Mouse (Mus musculus) midbrain, embryonic 15.5 days (tissue): ENCODE results near the gene E2f4. TPM values are rescaled to one million over a fixed set of nuclear protein-coding genes. Genes with fewer than 3 reads are reported as not detected.
"Not testable (repeated sequence)": the region's sequence is repeated elsewhere in the genome, so short reads cannot be mapped to it uniquely, and the experiment has no call there.

Source experiments
- ATAC-seq: fragments of 200-750 bp; cut with Nextera tagmentation; replicated peaks from 2 replicates; pipeline ENCODE4 v1.8.0; 2017; ENCODE audit warnings: moderate TSS enrichment
- H3K27ac ChIP-seq: fragments of 300-500 bp; sonication (generic); 2 replicates; pipeline ENCODE4 v1.5.1; 2015; ENCODE audit warnings: mild to moderate bottlenecking, inconsistent platforms
- H3K27me3 ChIP-seq: fragments of 300-500 bp; sonication (generic); replicated peaks from 2 replicates; pipeline ENCODE4 v1.6.1; 2015; ENCODE audit warnings: inconsistent platforms
- H3K36me3 ChIP-seq: fragments of 300-500 bp; sonication (generic); replicated peaks from 2 replicates; pipeline ENCODE4 v1.6.1; 2015; ENCODE audit warnings: inconsistent platforms
- H3K4me1 ChIP-seq: fragments of 300-500 bp; sonication (generic); 2 replicates; pipeline ENCODE4 v1.6.1; 2015; ENCODE audit warnings: inconsistent platforms
- H3K4me2 ChIP-seq: fragments of 300-500 bp; sonication (generic); 2 replicates; pipeline ENCODE4 v1.6.1; 2015; ENCODE audit warnings: inconsistent platforms, mild to moderate bottlenecking, moderate library complexity
- H3K4me3 ChIP-seq: fragments of 300-500 bp; sonication (generic); 2 replicates; pipeline ENCODE4 v1.5.1; 2015; ENCODE audit warnings: mild to moderate bottlenecking, inconsistent platforms
- H3K9ac ChIP-seq: fragments of 300-500 bp; sonication (generic); 2 replicates; pipeline ENCODE4 v1.6.1; 2015; ENCODE audit warnings: mild to moderate bottlenecking, inconsistent platforms
- H3K9me3 ChIP-seq: fragments of 300-500 bp; sonication (generic); 2 replicates; pipeline ENCODE4 v1.6.1; 2016; ENCODE audit warnings: inconsistent platforms
- WGBS: fragments of 180-500 bp; shearing (Covaris S2); methylation state at CpG from one replicate; pipeline ENCODE4 v1.1.7; 2015; ENCODE audit warnings: mixed read lengths; 5-methylcytosine and 5-hydroxymethylcytosine counted together
- polyA plus RNA-seq: library from polyadenylated mRNA; unstranded; fragments of >200 nt; fragmentation: Nextera tagmentation; extraction: Ambion mirVana; gene quantifications from 2 replicates; pipeline ENCODE4 v1.2.1, GENCODE M21; 2015

E2f4 gene
- polyA plus RNA-seq, 1 experiment from 2014 or later, result 45.3 TPM

- H3K27me3 ChIP-seq, result no peaks in the 10 kb centered on the region
- ATAC-seq, result peak; percentile 35
- H3K36me3 ChIP-seq, result no peaks in the 10 kb centered on the region; the same call in 1 of the 2 replicates
- peak within 1 kb of the TSS; percentile 68 for H3K9ac ChIP-seq
- H3K27ac ChIP-seq, result peak within 1 kb of the TSS; percentile 94
- WGBS, result under 1% methylated on average over 43 of the region's 43 CpGs
- H3K9me3 ChIP-seq, result no peaks in the 10 kb centered on the region
- H3K4me1 ChIP-seq, result peaks cover 50% of the 10 kb centered on the region
- peak within 1 kb of the TSS; percentile 70 for H3K4me2 ChIP-seq
- H3K4me3 ChIP-seq, result peak within 1 kb of the TSS; percentile 62
Observed at GRCm38 (mm10) chr8:105289805-105290460, 7.5 kb upstream of the E2f4 start, which contains the start of gene 4931428F04Rik. 4931428F04Rik (minus strand) TSS chr8:105289864.

GRCm38 (mm10) chr8:105290554-105291314, 6.7 kb upstream of the E2f4 start:
- WGBS, result 7% methylated on average over 31 of the region's 31 CpGs
- ATAC-seq, result no peak

GRCm38 (mm10) chr8:105291364-105291763, 6.1 kb upstream of the E2f4 start:
- not testable (repeated sequence) for H3K9me3 ChIP-seq, ATAC-seq, H3K4me3 ChIP-seq, H3K27me3 ChIP-seq, H3K4me2 ChIP-seq, H3K27ac ChIP-seq, H3K36me3 ChIP-seq, H3K9ac ChIP-seq
- WGBS, result 90% methylated on average over 8 of the region's 8 CpGs
- peaks cover 36% of the 10 kb centered on the region for H3K4me1 ChIP-seq

More at GRCm38 (mm10) chr8:105290554-105291314, 6.7 kb upstream of the E2f4 start:
- Histone ChIP-seq H3K36me3 (no peaks in the 10 kb centered on the region), H3K9me3 (no peaks in the 10 kb centered on the region), H3K27ac (peak overlapping the region; percentile 94; the same call in 1 of the 2 replicates), H3K4me3 (peak overlapping the region; percentile 62), H3K27me3 (no peaks in the 10 kb centered on the region), H3K4me2 (peak overlapping the region; percentile 70), H3K4me1 (peaks cover 42% of the 10 kb centered on the region), H3K9ac (no peak overlapping the region)

- not testable (repeated sequence) for ATAC-seq, H3K4me3 ChIP-seq, H3K4me2 ChIP-seq, H3K9ac ChIP-seq, H3K9me3 ChIP-seq, H3K27ac ChIP-seq, H3K27me3 ChIP-seq, H3K36me3 ChIP-seq
- WGBS, result 76% methylated on average over 3 of the region's 3 CpGs
- peaks cover 33% of the 10 kb centered on the region for H3K4me1 ChIP-seq
Observed at GRCm38 (mm10) chr8:105291802-105292201, 5.7 kb upstream of the E2f4 start.

GRCm38 (mm10) chr8:105292471-105292870, 5.0 kb upstream of the E2f4 start:
- 88% methylated on average over 7 of the region's 7 CpGs for WGBS
- no peaks in the 10 kb centered on the region for H3K9me3 ChIP-seq
- no peaks in the 10 kb centered on the region for H3K27me3 ChIP-seq
- no peak overlapping the region for H3K9ac ChIP-seq
- H3K4me2 ChIP-seq, result no peak overlapping the region
- no peak overlapping the region for H3K4me3 ChIP-seq
- peaks cover 32% of the 10 kb centered on the region for H3K4me1 ChIP-seq
- H3K36me3 ChIP-seq, result no peaks in the 10 kb centered on the region
- no peak overlapping the region for H3K27ac ChIP-seq
- no peak for ATAC-seq

- H3K4me3 ChIP-seq, result no peak overlapping the region
- no peak for ATAC-seq
- H3K27ac ChIP-seq, result no peak overlapping the region
- WGBS, result 69% methylated on average over 19 of the region's 19 CpGs
- H3K9ac ChIP-seq, result no peak overlapping the region
- no peak overlapping the region for H3K4me2 ChIP-seq
- no peaks in the 10 kb centered on the region for H3K27me3 ChIP-seq
- peaks cover 27% of the 10 kb centered on the region for H3K4me1 ChIP-seq
- H3K36me3 ChIP-seq, result no peaks in the 10 kb centered on the region
- no peaks in the 10 kb centered on the region for H3K9me3 ChIP-seq
Observed at GRCm38 (mm10) chr8:105293405-105293804, 4.1 kb upstream of the E2f4 start.

- no peak for ATAC-seq
- H3K36me3 ChIP-seq, result peaks cover under 1% of the 10 kb centered on the region; the same call in 1 of the 2 replicates
- H3K27me3 ChIP-seq, result no peaks in the 10 kb centered on the region
- H3K4me3 ChIP-seq, result no peak overlapping the region
- H3K9me3 ChIP-seq, result no peaks in the 10 kb centered on the region
- peaks cover 34% of the 10 kb centered on the region for H3K4me1 ChIP-seq
- peak overlapping the region; percentile 12; the same call in 1 of the 2 replicates for H3K4me2 ChIP-seq
- 62% methylated on average over 9 of the region's 9 CpGs for WGBS
- no peak overlapping the region for H3K27ac ChIP-seq
- no peak overlapping the region for H3K9ac ChIP-seq
Observed at GRCm38 (mm10) chr8:105294776-105295175, 2.7 kb upstream of the E2f4 start.

GRCm38 (mm10) chr8:105295256-105295655, 2.2 kb upstream of the E2f4 start:
- Histone ChIP-seq H3K9me3 (no peaks in the 10 kb centered on the region), H3K36me3 (peaks cover 5% of the 10 kb centered on the region), H3K4me1 (peaks cover 29% of the 10 kb centered on the region), H3K9ac (no peak overlapping the region), H3K27ac (no peak overlapping the region), H3K27me3 (no peaks in the 10 kb centered on the region), H3K4me3 (no peak overlapping the region), H3K4me2 (peak overlapping the region; percentile 12; the same call in 1 of the 2 replicates)
- no peak for ATAC-seq
- WGBS, result 67% methylated on average over 11 of the region's 11 CpGs

GRCm38 (mm10) chr8:105295895-105296573, 1.4 kb upstream of the E2f4 start, which contains the start of gene Exoc3l:
Exoc3l (minus strand) TSS chr8:105296101.
- H3K27ac ChIP-seq, result 0 out of 2 replicates have a peak within 1 kb of the TSS, but pooled peaks have one; percentile 54
- no peaks in the 10 kb centered on the region for H3K9me3 ChIP-seq
- no peaks in the 10 kb centered on the region for H3K27me3 ChIP-seq
- peak within 1 kb of the TSS; percentile 99 for H3K4me2 ChIP-seq
- H3K4me1 ChIP-seq, result peaks cover 21% of the 10 kb centered on the region
- ATAC-seq, result no peak
- peaks cover 12% of the 10 kb centered on the region for H3K36me3 ChIP-seq
- peak within 1 kb of the TSS; percentile 100; the same call in 1 of the 2 replicates for H3K4me3 ChIP-seq
- H3K9ac ChIP-seq, result no peak within 1 kb of the TSS; the same call in 1 of the 2 replicates
- WGBS, result 71% methylated on average over 11 of the region's 11 CpGs

GRCm38 (mm10) chr8:105298351-105299252, 1.1 kb downstream of the E2f4 start:
- H3K9me3 ChIP-seq, result no peaks in the 10 kb centered on the region
- H3K4me2 ChIP-seq, result peak overlapping the region; percentile 99
- H3K27ac ChIP-seq, result no peak overlapping the region; the same call in 1 of the 2 replicates
- ATAC-seq, result no peak
- peak overlapping the region; percentile 99 for H3K9ac ChIP-seq
- H3K36me3 ChIP-seq, result peaks cover 29% of the 10 kb centered on the region
- peak overlapping the region; percentile 100 for H3K4me3 ChIP-seq
- no peaks in the 10 kb centered on the region for H3K27me3 ChIP-seq
- WGBS, result 61% methylated on average over 18 of the region's 18 CpGs
- H3K4me1 ChIP-seq, result peaks cover 21% of the 10 kb centered on the region

- Histone ChIP-seq H3K4me2 (no peak overlapping the region), H3K4me3 (no peak overlapping the region), H3K9me3 (no peaks in the 10 kb centered on the region), H3K36me3 (peaks cover 34% of the 10 kb centered on the region), H3K4me1 (peaks cover 21% of the 10 kb centered on the region), H3K9ac (no peak overlapping the region), H3K27ac (no peak overlapping the region), H3K27me3 (no peaks in the 10 kb centered on the region)
- no peak for ATAC-seq
- WGBS, result 96% methylated on average over 8 of the region's 8 CpGs
Observed at GRCm38 (mm10) chr8:105299962-105300361, 2.5 kb downstream of the E2f4 start.
